Mouse (Mus musculus) forebrain, embryonic 13.5 days (tissue): ENCODE results near the gene Plaur. TPM values are rescaled to one million over a fixed set of nuclear protein-coding genes. Genes with fewer than 3 reads are reported as not detected.
A peak's percentile ranks its signal among the peaks of the same experiment; 100 is the strongest.

Experiments
- ATAC-seq: fragments of 200-750 bp; cut with Nextera tagmentation; 2 replicates; pipeline ENCODE4 v1.8.0; 2017
- H3K27ac ChIP-seq: fragments of 300-500 bp; sonication (generic); 2 replicates; pipeline ENCODE4 v1.5.1; 2015; ENCODE audit warnings: inconsistent platforms, mild to moderate bottlenecking, moderate library complexity
- H3K27me3 ChIP-seq: fragments of 300-500 bp; sonication (generic); 2 replicates; pipeline ENCODE4 v1.6.1; 2015; ENCODE audit warnings: mild to moderate bottlenecking, inconsistent platforms
- H3K36me3 ChIP-seq: fragments of 300-500 bp; sonication (generic); 2 replicates; pipeline ENCODE4 v1.6.1; 2015; ENCODE audit warnings: mild to moderate bottlenecking, inconsistent platforms; ENCODE audit not compliant: poor library complexity, severe bottlenecking
- H3K4me1 ChIP-seq: fragments of 300-500 bp; sonication (generic); 2 replicates; pipeline ENCODE4 v1.6.1; 2015; ENCODE audit warnings: inconsistent platforms
- H3K4me2 ChIP-seq: fragments of 300-500 bp; sonication (generic); 2 replicates; pipeline ENCODE4 v1.6.1; 2015; ENCODE audit warnings: inconsistent platforms, mild to moderate bottlenecking, moderate library complexity
- H3K4me3 ChIP-seq: fragments of 300-500 bp; sonication (generic); 2 replicates; pipeline ENCODE4 v1.5.1; 2015; ENCODE audit warnings: mild to moderate bottlenecking, inconsistent platforms
- H3K9ac ChIP-seq: fragments of 300-500 bp; sonication (generic); 2 replicates; pipeline ENCODE4 v1.6.1; 2015; ENCODE audit warnings: mild to moderate bottlenecking, inconsistent platforms
- H3K9me3 ChIP-seq: fragments of 300-500 bp; sonication (generic); replicated peaks from 2 replicates; pipeline ENCODE4 v1.6.1; 2016; ENCODE audit warnings: inconsistent platforms
- WGBS: fragments of 180-500 bp; shearing (Covaris S2); methylation state at CpG from one replicate; pipeline ENCODE4 v1.1.7; 2015; 5-methylcytosine and 5-hydroxymethylcytosine counted together
- polyA plus RNA-seq: library from polyadenylated mRNA; unstranded; fragments of >200 nt; fragmentation: Nextera tagmentation; extraction: Ambion mirVana; gene quantifications from 2 replicates; pipeline ENCODE4 v1.2.1, GENCODE M21; 2015

Plaur gene
- polyA plus RNA-seq, result 1.3 TPM in 2 replicates

DNA sequence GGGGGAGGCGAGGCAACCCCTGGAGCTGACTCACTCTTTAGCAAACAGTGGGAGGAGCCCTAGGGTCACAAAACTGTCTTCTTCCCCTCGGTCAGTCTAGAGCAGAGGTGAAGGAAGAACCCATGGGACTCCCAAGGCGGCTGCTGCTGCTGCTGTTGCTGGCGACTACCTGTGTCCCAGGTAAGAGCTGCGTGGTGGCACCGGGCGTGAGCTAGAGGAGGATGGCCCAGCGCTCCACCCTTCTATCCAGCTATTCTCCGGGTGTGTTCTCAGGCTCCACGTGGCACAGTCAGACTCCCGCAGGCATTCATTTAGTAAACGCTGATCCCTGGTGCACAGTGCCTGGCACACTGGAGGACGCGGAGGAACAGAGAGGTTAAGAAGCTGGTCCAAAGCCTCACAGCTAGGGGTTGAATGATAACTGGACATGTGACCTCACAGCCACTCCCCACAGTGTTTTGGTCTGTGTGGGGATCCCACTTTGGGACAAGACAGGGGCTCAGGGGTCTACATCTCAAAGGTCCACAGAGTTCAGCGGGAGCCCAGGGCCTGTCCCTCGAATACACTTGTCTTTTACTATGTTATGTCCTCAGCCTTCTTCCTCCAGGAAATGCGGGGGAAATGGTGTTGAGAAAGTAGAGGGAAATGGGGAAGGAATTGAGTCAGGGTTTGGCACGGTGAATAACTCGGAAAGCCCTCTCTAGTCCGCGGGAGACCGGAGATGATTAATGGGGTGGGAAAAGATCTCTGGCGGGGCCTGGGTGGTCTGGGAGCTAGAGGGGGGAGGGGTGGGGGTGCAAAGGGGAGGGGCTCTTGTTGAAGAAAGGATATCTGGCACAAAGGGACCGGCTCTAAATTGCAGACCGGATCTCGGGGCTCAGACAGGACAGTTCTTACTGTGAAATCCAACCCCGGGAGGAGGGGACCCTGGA, at the start of gene Plaur:
Gene Plaur, plus strand, starts transcription at position 97 of the 932 bp plus-strand sequence.
- peak; percentile 24; the same call in 1 of the 2 replicates for ATAC-seq
- Histone ChIP-seq H3K4me1 (peaks cover 9% of the 10 kb centered on the region), H3K9ac (no peak within 1 kb of the TSS), H3K27me3 (peaks cover 16% of the 10 kb centered on the region; the same call in 1 of the 2 replicates), H3K27ac (no peak within 1 kb of the TSS), H3K4me3 (no peak within 1 kb of the TSS), H3K36me3 (no peaks in the 10 kb centered on the region), H3K9me3 (no peaks in the 10 kb centered on the region), H3K4me2 (peak within 1 kb of the TSS; percentile 19; the same call in 1 of the 2 replicates)
- 7% methylated on average over 25 of the region's 27 CpGs for WGBS

DNA sequence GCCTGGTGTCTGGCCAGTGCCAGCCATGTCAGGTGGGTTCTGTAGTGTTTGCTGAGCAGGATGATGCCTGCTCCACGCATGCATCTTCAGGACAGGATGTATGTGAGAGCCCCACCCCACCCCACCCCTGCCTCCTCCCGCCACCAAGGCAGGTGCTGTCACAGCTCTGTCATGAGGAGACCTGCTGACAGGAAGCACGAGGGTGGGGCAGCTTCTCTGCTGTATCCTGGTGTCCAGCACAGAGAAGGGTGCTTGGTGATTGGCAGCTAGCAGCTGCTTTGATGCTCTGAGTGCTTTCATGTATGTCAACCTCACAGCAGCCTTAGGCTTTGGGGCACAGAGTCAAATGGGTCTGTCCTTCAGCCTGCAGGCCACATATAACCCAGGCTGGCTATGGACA, 48.7 kb upstream of the Plaur start:
- H3K9ac ChIP-seq, result no peak overlapping the region
- H3K9me3 ChIP-seq, result no peaks in the 10 kb centered on the region
- H3K4me3 ChIP-seq, result no peak overlapping the region
- peaks cover 49% of the 10 kb centered on the region for H3K36me3 ChIP-seq
- no peaks in the 10 kb centered on the region for H3K4me1 ChIP-seq
- H3K4me2 ChIP-seq, result no peak overlapping the region
- no peak overlapping the region for H3K27ac ChIP-seq
- H3K27me3 ChIP-seq, result no peaks in the 10 kb centered on the region
- WGBS, result 90% methylated on average over 3 of the region's 3 CpGs
- no peak for ATAC-seq

DNA sequence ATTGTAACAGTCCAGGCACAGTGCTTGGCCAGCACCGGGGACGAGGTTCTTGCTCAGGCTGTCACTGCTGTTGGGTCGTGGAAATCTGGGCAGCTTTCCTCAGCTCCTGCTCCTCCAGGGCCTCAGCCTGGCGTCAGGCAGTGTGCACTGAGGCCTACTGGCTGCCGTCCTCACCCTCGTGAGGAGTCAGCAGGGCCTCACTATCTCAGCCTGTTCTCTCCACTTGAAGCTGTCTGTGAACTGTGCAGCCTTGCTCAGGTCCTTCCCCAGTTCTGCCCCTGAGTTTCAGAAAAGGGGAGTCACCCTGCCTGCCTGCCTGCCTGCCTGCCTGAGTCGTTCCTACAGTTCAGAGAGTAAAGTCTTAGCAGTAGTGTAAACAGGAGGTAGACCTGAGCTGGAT, 47.0 kb upstream of the Plaur start:
- no peak for ATAC-seq
- Histone ChIP-seq H3K9me3 (no peaks in the 10 kb centered on the region), H3K4me1 (peaks cover 10% of the 10 kb centered on the region), H3K36me3 (peaks cover 41% of the 10 kb centered on the region), H3K27me3 (no peaks in the 10 kb centered on the region), H3K9ac (0 out of 2 replicates have a peak overlapping the region, but pooled peaks have one; percentile 12), H3K4me3 (no peak overlapping the region), H3K4me2 (no peak overlapping the region), H3K27ac (no peak overlapping the region)
- WGBS, result 90% methylated on average over 7 of the region's 7 CpGs

DNA sequence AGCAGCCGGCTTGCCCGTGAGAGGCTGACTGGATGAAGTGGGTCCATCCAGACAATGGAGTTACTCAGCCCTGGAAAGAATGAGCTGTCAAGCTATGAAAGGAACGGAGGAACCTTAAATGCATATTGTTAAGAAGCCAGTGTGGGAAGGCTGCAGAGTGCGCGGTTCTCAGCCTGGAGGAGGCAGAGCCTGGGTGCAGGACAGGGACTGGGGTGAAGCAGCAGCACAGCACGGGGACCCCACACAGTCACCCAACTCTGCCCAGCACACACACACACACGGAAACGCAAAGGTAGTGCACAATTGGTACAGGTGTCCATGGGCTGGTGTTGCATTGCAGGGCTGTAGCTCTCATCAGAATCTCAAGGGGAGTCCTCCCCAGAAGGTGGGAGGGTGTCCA, 42.7 kb upstream of the Plaur start:
- H3K4me2 ChIP-seq, result no peak overlapping the region
- 37% methylated on average over 8 of the region's 8 CpGs for WGBS
- peaks cover 10% of the 10 kb centered on the region for H3K4me1 ChIP-seq
- no peak overlapping the region for H3K27ac ChIP-seq
- no peak overlapping the region for H3K4me3 ChIP-seq
- H3K36me3 ChIP-seq, result peaks cover 53% of the 10 kb centered on the region
- H3K9me3 ChIP-seq, result no peaks in the 10 kb centered on the region
- no peaks in the 10 kb centered on the region for H3K27me3 ChIP-seq
- ATAC-seq, result no peak
- H3K9ac ChIP-seq, result peak overlapping the region; percentile 47

DNA sequence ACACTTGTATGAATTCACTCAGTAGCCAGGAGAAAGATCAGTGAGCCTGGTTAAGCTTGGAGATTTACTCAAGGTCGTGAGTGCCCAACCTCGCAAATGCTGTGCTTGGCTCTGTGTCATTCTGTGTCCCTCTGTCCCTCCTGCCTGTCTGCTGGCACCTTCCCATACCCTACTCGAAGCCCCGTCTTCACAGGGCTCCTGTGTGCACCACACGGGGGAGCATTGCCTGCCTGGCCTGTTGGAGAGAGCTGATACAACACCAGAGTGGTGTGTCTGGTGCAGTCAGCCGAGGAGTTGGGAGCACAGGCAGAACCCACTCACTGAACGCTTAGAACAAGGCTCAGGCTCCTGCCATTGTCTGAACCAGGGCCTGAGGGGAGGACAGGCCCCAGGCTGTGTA, 40.6 kb upstream of the Plaur start:
- Histone ChIP-seq H3K27ac (no peak overlapping the region), H3K4me1 (peaks cover 10% of the 10 kb centered on the region), H3K27me3 (no peaks in the 10 kb centered on the region), H3K4me2 (no peak overlapping the region), H3K36me3 (peaks cover 39% of the 10 kb centered on the region), H3K4me3 (no peak overlapping the region), H3K9ac (no peak overlapping the region), H3K9me3 (no peaks in the 10 kb centered on the region)
- ATAC-seq, result no peak
- WGBS, result 63% methylated on average over 7 of the region's 7 CpGs

DNA sequence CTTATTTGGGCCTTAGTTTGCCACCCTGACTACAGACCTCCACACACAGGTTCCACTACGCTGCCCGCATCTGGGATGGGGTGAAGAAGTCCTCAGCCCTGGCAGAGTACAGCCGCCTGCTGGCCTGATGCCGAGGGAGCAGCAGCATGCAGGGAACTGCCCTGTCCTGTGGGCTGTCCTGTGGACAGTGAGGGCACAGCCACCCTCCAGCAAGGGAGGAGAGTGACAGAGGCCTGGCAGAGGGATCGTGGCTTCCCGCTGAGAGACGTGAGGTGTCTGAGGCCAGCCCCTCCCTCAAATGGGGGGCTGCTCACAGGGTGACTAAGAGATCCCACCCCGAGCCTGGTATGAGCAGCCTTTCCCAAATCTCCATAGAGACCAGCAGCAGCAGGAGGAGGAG, 40.0 kb upstream of the Plaur start:
- no peak overlapping the region for H3K27ac ChIP-seq
- peaks cover 32% of the 10 kb centered on the region for H3K36me3 ChIP-seq
- H3K4me3 ChIP-seq, result no peak overlapping the region
- peaks cover 10% of the 10 kb centered on the region for H3K4me1 ChIP-seq
- H3K9ac ChIP-seq, result no peak overlapping the region
- H3K4me2 ChIP-seq, result no peak overlapping the region
- no peaks in the 10 kb centered on the region for H3K27me3 ChIP-seq
- no peak for ATAC-seq
- H3K9me3 ChIP-seq, result no peaks in the 10 kb centered on the region
- WGBS, result 75% methylated on average over 8 of the region's 8 CpGs

DNA sequence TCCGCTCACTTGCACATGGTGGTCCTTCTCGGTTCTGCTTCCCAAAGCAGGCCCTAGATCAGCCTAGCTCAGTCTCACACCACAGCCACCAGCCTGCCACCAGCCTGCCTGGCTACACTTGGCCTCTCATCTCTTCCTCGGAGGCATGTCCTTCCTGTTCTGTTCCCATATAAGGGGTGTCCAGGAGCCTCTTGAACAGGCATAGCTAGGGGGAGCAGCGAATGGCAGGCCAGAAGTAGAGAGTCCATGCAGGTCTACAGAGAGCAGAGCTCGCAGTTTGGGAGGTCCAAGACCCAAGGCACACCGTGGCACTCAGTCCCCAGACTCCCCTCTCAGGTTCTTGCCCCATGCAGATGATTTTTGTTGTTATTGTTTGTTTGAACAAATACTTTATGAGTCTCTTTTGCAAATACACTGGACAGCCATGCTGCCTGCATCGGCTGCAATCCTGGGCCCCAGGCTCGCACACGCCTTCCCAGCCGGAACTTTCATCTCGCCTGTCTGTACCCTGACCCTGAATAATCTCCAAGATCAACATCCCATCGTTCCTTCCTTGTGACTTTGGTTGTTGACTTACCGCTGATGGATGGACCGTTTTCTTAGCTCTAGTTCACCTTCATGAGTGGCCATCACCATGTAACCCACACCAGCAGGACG, 39.0 kb upstream of the Plaur start:
- WGBS, result 89% methylated on average over 15 of the region's 15 CpGs
- no peak for ATAC-seq
- no peaks in the 10 kb centered on the region for H3K9me3 ChIP-seq
- H3K4me3 ChIP-seq, result no peak overlapping the region
- H3K27me3 ChIP-seq, result no peaks in the 10 kb centered on the region
- H3K4me2 ChIP-seq, result no peak overlapping the region
- no peak overlapping the region for H3K9ac ChIP-seq
- H3K4me1 ChIP-seq, result peaks cover 10% of the 10 kb centered on the region
- H3K36me3 ChIP-seq, result peaks cover 31% of the 10 kb centered on the region
- H3K27ac ChIP-seq, result no peak overlapping the region

DNA sequence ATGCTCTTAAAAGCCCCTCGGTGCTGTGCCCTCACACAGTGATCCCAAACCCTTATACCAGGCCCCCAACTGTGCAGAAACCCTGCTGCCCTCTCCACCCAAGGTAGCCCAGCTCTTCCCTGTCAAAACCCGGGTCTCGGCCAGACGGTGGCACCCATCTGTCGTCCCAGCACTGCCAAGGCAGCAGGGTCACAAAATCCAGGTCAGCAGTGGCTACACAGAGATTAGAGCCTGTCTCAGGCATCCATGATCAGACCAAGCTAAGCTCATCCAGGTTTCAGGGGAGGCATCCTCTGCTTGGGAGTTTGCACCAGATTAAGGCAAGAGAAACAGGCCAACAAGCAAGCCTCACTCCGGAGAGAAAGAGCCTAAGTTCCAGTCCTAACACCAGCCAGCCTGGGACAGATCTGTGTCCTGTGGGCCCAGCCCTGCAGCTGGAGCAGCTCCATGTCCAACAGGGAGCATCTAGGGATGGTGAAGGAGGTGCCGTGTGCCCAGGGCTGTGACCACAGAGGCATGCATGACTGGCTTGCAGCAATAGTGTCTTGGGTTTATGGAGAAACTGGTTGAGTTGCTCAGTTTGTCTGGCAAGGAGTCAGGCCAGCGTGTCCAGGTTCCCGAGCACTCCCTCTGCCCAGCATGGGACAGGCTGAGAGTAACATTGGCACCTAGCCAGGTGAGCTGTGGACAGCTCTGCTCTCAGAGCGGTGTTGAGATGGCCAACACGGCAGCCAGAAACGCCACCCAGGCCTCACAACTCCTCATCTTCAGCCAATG, 38.1 kb upstream of the Plaur start:
- Histone ChIP-seq H3K4me1 (peaks cover 8% of the 10 kb centered on the region), H3K9ac (no peak overlapping the region), H3K36me3 (peaks cover 31% of the 10 kb centered on the region), H3K27me3 (no peaks in the 10 kb centered on the region), H3K27ac (no peak overlapping the region), H3K4me3 (no peak overlapping the region), H3K9me3 (no peaks in the 10 kb centered on the region), H3K4me2 (no peak overlapping the region)
- 85% methylated on average over 12 of the region's 12 CpGs for WGBS
- ATAC-seq, result no peak

DNA sequence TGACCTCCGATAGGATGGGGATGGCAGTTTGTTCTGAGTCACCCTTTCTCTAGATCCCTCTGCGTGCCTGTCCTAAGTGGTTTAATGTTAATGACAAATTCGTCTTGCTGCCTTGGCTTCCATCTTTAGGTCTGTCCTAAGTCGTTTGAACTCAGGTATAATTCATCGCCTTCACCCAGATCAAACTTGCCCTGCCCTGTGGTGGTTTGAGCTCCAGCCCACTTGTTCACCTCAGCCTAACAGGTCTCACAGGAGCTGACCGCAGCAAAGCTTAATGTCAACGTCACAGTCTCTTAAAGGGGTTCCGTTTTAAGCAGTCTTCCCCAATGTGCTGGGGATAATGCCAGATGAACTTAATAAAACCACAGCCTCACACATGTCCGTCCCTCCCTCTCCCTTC, 36.4 kb upstream of the Plaur start:
- 86% methylated on average over 9 of the region's 9 CpGs for WGBS
- Histone ChIP-seq H3K4me3 (no peak overlapping the region), H3K27me3 (no peaks in the 10 kb centered on the region), H3K9ac (no peak overlapping the region), H3K4me1 (peaks cover 5% of the 10 kb centered on the region), H3K9me3 (no peaks in the 10 kb centered on the region), H3K4me2 (no peak overlapping the region), H3K36me3 (peaks cover 26% of the 10 kb centered on the region), H3K27ac (no peak overlapping the region)
- ATAC-seq, result no peak

DNA sequence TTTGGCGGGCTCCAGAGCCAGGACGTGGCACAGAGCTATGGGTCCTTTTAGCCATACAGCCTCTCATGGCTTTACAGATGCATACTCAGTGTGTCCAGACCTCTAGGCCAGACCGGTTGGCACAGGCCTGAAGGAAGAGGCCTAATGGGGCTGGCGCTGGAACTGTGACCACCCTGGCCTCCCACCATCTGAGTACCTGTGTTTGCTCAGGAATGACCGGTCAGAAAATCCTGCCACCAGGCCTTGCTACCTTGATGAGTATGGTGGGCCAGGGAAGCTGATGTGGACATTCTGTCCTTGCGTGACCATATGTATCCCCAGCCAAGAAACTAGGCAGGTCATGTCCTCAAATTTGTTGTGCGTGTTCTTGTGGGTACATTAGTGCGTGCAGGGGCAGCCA, 35.1 kb upstream of the Plaur start:
- Histone ChIP-seq H3K9me3 (no peaks in the 10 kb centered on the region), H3K4me2 (no peak overlapping the region), H3K4me1 (peaks cover 5% of the 10 kb centered on the region), H3K36me3 (peaks cover 23% of the 10 kb centered on the region), H3K9ac (no peak overlapping the region), H3K4me3 (no peak overlapping the region), H3K27ac (no peak overlapping the region), H3K27me3 (no peaks in the 10 kb centered on the region)
- no peak for ATAC-seq
- WGBS, result 94% methylated on average over 8 of the region's 8 CpGs

DNA sequence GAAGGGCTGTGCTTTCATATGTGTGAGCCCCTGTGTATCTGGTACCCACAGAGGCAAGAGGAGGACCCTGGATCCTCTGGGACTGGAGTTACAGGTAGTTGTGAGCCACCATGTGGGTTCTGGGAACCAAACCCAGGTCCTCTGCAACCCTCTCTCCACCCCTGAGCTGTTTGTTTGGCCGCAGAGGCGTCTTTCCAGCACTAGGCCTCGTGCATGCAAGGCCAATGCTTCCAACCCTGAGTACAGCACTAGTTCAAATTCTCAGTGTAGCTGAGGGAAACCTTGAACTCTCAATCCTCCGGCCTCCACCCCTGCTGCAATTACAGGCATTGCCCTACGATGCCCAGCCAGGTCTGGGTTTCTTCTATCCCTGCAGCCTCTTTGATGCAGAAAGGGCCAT, 33.6 kb upstream of the Plaur start:
- 0 out of 2 replicates have a peak, but pooled peaks cover 2% of the 10 kb centered on the region for H3K27me3 ChIP-seq
- 82% methylated on average over 5 of the region's 5 CpGs for WGBS
- H3K4me1 ChIP-seq, result peaks cover 5% of the 10 kb centered on the region

More for the DNA sequence above, 33.6 kb upstream of the Plaur start:
- Histone ChIP-seq H3K4me3 (no peak overlapping the region), H3K36me3 (peaks cover 7% of the 10 kb centered on the region), H3K9ac (no peak overlapping the region), H3K9me3 (no peaks in the 10 kb centered on the region), H3K27ac (no peak overlapping the region), H3K4me2 (no peak overlapping the region)
- ATAC-seq, result no peak
